Comparison of ENCODE assay signal across 16 mouse cellular contexts in the genomic region with DNA sequence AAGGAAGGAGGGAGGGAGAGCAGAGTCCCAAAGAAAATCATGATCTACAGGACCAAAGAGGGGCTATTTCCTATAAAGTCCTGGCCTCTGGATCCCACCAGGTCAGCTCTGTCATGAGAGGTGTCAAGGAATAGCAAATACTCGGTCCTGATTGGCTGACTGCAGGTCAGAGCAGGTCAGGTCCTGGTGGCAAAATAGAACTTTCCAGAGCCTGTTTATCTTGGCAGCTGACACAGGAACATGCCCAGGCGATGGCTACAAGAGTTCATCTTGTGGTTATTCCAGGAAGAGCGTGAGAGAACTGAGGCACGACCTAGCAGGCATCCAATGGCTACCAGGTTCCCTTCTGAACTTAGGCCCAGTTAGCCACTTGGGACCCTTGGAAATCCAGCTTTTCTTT. TPM values are rescaled to one million over a fixed set of nuclear protein-coding genes. Genes with fewer than 3 reads are reported as not detected.
"Had no signal": no experiment of that assay in that cellular context is flagged by ENCODE, and none has a peak within 500 bp of the region (broad histone marks: within the 10 kb centered on the region; RNA-seq: fewer than 3 reads in every experiment).

No protein-coding gene starts in this region.

- DNase-seq: kidney, adult 8-10 months; layer of hippocampus, adult 9-11 months; layer of hippocampus, postnatal 36 days; retina, postnatal 1 day; right cerebral cortex, postnatal 14 days; thymus, postnatal 14 days had no signal

- H3K27me3 ChIP-seq: limb, embryonic 15.5 days; liver, embryonic 15.5 days; lung, embryonic 15.5 days; midbrain, embryonic 12.5 days; neural tube, embryonic 13.5 days had no signal

- H3K4me2 ChIP-seq: limb, embryonic 15.5 days; liver, embryonic 15.5 days; lung, embryonic 15.5 days; midbrain, embryonic 12.5 days; neural tube, embryonic 13.5 days had no signal

- H3K4me1 ChIP-seq: liver, embryonic 15.5 days; midbrain, embryonic 12.5 days; neural tube, embryonic 13.5 days had no signal

- H3K9me3 ChIP-seq: limb, embryonic 15.5 days; liver, embryonic 15.5 days; lung, embryonic 15.5 days; midbrain, embryonic 12.5 days had no signal

- H3K36me3 ChIP-seq: limb, embryonic 15.5 days; liver, embryonic 15.5 days; lung, embryonic 15.5 days; midbrain, embryonic 12.5 days; neural tube, embryonic 13.5 days had no signal

- H3K4me3 ChIP-seq: limb, embryonic 15.5 days; liver, embryonic 15.5 days; lung, embryonic 15.5 days; midbrain, embryonic 12.5 days; neural tube, embryonic 13.5 days had no signal

- H3K27ac ChIP-seq: limb, embryonic 15.5 days; liver, embryonic 15.5 days; lung, embryonic 15.5 days; midbrain, embryonic 12.5 days; neural tube, embryonic 13.5 days had no signal

- ATAC-seq: intestine, embryonic 16.5 days; midbrain, embryonic 16.5 days had no signal

- H3K9ac ChIP-seq: limb, embryonic 15.5 days; liver, embryonic 15.5 days; lung, embryonic 15.5 days; midbrain, embryonic 12.5 days; neural tube, embryonic 13.5 days had no signal

RNA-seq across cellular contexts. Expression of gene St6galnac1, which starts 42.8 kb away (rescaled TPM):
- polyA plus RNA-seq: intestine, embryonic 16.5 days; kidney, embryonic 16.5 days; limb, embryonic 11.5 days; limb, embryonic 15.5 days; liver, embryonic 15.5 days; lung, embryonic 15.5 days; midbrain, embryonic 12.5 days; midbrain, embryonic 16.5 days; neural tube, embryonic 13.5 days; stomach, embryonic 16.5 days had no signal
